Mouse (Mus musculus) hindbrain, postnatal 0 days (tissue): ENCODE results near the gene Fgfr2. TPM values are rescaled to one million over a fixed set of nuclear protein-coding genes. Genes with fewer than 3 reads are reported as not detected.

ENCODE experiments used
- ATAC-seq: fragments of 200-750 bp; cut with Nextera tagmentation; 2 replicates; pipeline ENCODE4 v1.8.0; 2017; ENCODE audit warnings: mild to moderate bottlenecking, moderate TSS enrichment, moderate library complexity
- DNase-seq: peaks from one replicate; pipeline ENCODE4 v3.0.0-alpha.2; 2015; ENCODE audit warnings: low spot score
- H3K27ac ChIP-seq: fragments of 300-500 bp; sonication (generic); 2 replicates; pipeline ENCODE4 v1.5.1; 2014; ENCODE audit warnings: mild to moderate bottlenecking
- H3K27me3 ChIP-seq: fragments of 300-500 bp; sonication (generic); 2 replicates; pipeline ENCODE4 v1.6.1; 2014; ENCODE audit warnings: low read length, mixed read lengths; ENCODE audit not compliant: insufficient read depth
- H3K36me3 ChIP-seq: fragments of 300-500 bp; sonication (generic); 2 replicates; pipeline ENCODE4 v1.6.1; 2014; ENCODE audit warnings: low read length, mixed read lengths; ENCODE audit not compliant: insufficient read depth
- H3K4me1 ChIP-seq: fragments of 300-500 bp; sonication (generic); 2 replicates; pipeline ENCODE4 v1.6.1; 2014; ENCODE audit warnings: antibody characterized with exemption, low read length, mixed read lengths; ENCODE audit not compliant: insufficient read depth
- H3K4me2 ChIP-seq: fragments of 300-500 bp; sonication (generic); 2 replicates; pipeline ENCODE4 v1.6.1; 2014; ENCODE audit warnings: low read depth, mild to moderate bottlenecking, low read length, moderate library complexity, mixed read lengths
- H3K4me3 ChIP-seq: fragments of 300-500 bp; sonication (generic); 2 replicates; pipeline ENCODE4 v1.5.1; 2014; ENCODE audit warnings: low read length
- H3K9ac ChIP-seq: fragments of 300-500 bp; sonication (generic); replicated peaks from 2 replicates; pipeline ENCODE4 v1.6.1; 2014; ENCODE audit warnings: mild to moderate bottlenecking, low read length, moderate library complexity, mixed read lengths
- H3K9me3 ChIP-seq: fragments of 300-500 bp; sonication (generic); 2 replicates; pipeline ENCODE4 v1.6.1; 2016; ENCODE audit warnings: low read length, mixed read lengths
- CTCF ChIP-seq: IDR thresholded peaks from 2 replicates; pipeline ENCODE4 v1.5.1; 2016; ENCODE audit warnings: antibody characterized with exemption, control low read depth, low read depth
- WGBS: fragments of 180-500 bp; shearing (Covaris S2); extraction: QIAGEN DNeasy Blood & Tissue Kit; methylation state at CpG from one replicate; pipeline ENCODE4 v1.1.7; 2014; 5-methylcytosine and 5-hydroxymethylcytosine counted together
- polyA plus RNA-seq: library from polyadenylated mRNA; unstranded; fragments of >200 nt; fragmentation: Nextera tagmentation; extraction: Ambion mirVana; gene quantifications from 2 replicates; pipeline ENCODE4 v1.2.1, GENCODE M21; 2015
- total RNA-seq: library from RNA; depleted of rRNA; stranded (reverse); fragments of >200 nt; gene quantifications from 2 replicates; pipeline ENCODE4 v1.2.3, GENCODE M21; 2014

Gene Fgfr2
- total and polyA plus RNA-seq, 2 experiments from 2014 or later: 17.3 to 49.0 TPM

DNA sequence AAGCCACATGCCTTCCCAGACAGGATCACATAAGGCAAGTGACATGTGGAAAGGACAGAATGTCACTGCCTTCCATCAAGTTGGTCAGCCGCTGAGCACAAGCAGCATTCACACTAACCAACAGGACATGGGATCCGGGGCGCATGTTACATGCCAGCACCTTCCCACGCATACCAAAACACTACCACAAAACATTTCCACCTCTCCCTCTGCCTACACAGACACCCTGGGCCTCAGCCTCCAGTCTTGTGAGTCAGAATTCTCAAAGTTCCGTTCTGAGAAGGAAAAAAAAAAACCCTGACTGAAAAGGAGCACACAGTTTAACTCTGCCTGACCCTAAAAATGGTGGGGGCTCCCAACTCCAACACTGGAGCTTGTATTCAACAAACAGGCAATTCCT, 2955.9 kb downstream of the Fgfr2 start:
- 85% methylated on average over 5 of the region's 5 CpGs for WGBS
- no peak for ATAC-seq
- no peak overlapping the region for H3K27ac ChIP-seq
- H3K4me2 ChIP-seq: no peak overlapping the region
- no peaks in the 10 kb centered on the region for H3K27me3 ChIP-seq
- H3K9me3 ChIP-seq: no peaks in the 10 kb centered on the region
- H3K4me3 ChIP-seq: no peak overlapping the region
- TF ChIP-seq CTCF: no peak
- H3K4me1 ChIP-seq: no peaks in the 10 kb centered on the region
- H3K36me3 ChIP-seq: peaks cover 7% of the 10 kb centered on the region; the same call in 1 of the 2 replicates
- DNase-seq: no peak
- no peak overlapping the region for H3K9ac ChIP-seq

DNA sequence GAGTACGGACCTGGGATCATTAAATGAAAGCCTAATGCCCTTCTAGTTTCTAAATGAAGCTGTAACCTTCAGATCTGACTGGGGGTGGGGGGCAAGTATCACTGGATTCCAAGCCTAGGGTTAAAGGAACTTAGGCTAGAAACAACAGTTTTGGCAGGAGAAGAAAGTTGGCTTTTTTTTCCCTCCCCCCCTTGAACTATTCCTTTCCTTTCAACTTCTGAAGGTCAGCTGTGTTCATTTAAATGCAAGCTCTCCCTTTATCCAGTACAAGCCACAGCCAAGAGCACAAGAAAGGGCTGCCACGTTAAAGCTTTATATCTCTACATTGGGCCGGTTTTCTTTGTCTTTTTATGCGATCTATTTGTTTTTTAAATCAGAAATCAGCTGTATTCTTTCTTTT, 2957.0 kb downstream of the Fgfr2 start:
- Histone ChIP-seq H3K4me3 (no peak overlapping the region), H3K27me3 (no peaks in the 10 kb centered on the region), H3K4me2 (no peak overlapping the region), H3K9me3 (no peaks in the 10 kb centered on the region), H3K27ac (no peak overlapping the region), H3K4me1 (no peaks in the 10 kb centered on the region), H3K36me3 (peaks cover 6% of the 10 kb centered on the region; the same call in 1 of the 2 replicates), H3K9ac (no peak overlapping the region)
- WGBS: 51% methylated on average over 4 of the region's 4 CpGs
- ATAC-seq (no peak), DNase-seq (peak; percentile 27)
- no peak for TF ChIP-seq CTCF

GRCm38 (mm10) chr7:130165408-130165807, 2957.7 kb downstream of the Fgfr2 start:
- Histone ChIP-seq H3K36me3 (peaks cover 3% of the 10 kb centered on the region; the same call in 1 of the 2 replicates), H3K9me3 (no peaks in the 10 kb centered on the region), H3K27me3 (no peaks in the 10 kb centered on the region), H3K4me1 (no peaks in the 10 kb centered on the region), H3K9ac (no peak overlapping the region), H3K27ac (no peak overlapping the region), H3K4me3 (no peak overlapping the region), H3K4me2 (no peak overlapping the region)
- DNase-seq: no peak
- WGBS: 88% methylated on average over 3 of the region's 3 CpGs
- TF ChIP-seq CTCF: no peak
- ATAC-seq: no peak

GRCm38 (mm10) chr7:130162718-130163117, 2960.4 kb downstream of the Fgfr2 start:
- 69% methylated on average over 6 of the region's 6 CpGs for WGBS
- Histone ChIP-seq H3K4me1 (no peaks in the 10 kb centered on the region), H3K4me2 (no peak overlapping the region), H3K36me3 (no peaks in the 10 kb centered on the region), H3K9me3 (no peaks in the 10 kb centered on the region), H3K27ac (no peak overlapping the region), H3K27me3 (no peaks in the 10 kb centered on the region), H3K9ac (no peak overlapping the region), H3K4me3 (no peak overlapping the region)
- TF ChIP-seq CTCF: no peak
- ATAC-seq (no peak), DNase-seq (no peak)

- Histone ChIP-seq H3K4me1 (no peaks in the 10 kb centered on the region), H3K9me3 (no peaks in the 10 kb centered on the region), H3K4me2 (no peak overlapping the region), H3K4me3 (no peak overlapping the region), H3K27ac (no peak overlapping the region), H3K9ac (no peak overlapping the region), H3K36me3 (no peaks in the 10 kb centered on the region), H3K27me3 (no peaks in the 10 kb centered on the region)
- TF ChIP-seq CTCF: no peak
- ATAC-seq (no peak), DNase-seq (no peak)
- 76% methylated on average over 5 of the region's 5 CpGs for WGBS
Observed at GRCm38 (mm10) chr7:130161581-130161980, 2961.6 kb downstream of the Fgfr2 start.

DNA sequence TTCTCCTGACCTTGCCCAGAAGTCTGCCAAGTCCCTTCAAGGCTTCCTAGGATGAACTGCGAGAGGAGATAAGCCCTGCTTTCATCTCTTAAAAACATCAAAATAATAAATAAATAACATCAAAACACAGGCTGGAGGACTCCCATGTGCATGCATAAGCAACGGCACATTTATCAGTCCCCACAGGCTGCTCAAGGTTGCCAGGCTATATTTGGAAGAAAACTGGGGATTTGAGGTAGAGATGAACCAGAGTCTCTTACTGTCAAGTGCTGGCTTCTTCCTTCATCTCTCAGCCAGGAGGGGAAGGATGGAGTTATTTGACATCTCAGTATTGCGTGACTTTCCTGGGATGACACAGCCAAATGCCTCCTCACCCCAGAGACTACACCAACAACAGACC, 2964.3 kb downstream of the Fgfr2 start:
- Histone ChIP-seq H3K4me3 (no peak overlapping the region), H3K27ac (no peak overlapping the region), H3K27me3 (no peaks in the 10 kb centered on the region), H3K4me1 (no peaks in the 10 kb centered on the region), H3K9ac (no peak overlapping the region), H3K4me2 (no peak overlapping the region), H3K9me3 (no peaks in the 10 kb centered on the region), H3K36me3 (no peaks in the 10 kb centered on the region)
- WGBS: 79% methylated on average over 3 of the region's 3 CpGs
- no peak for TF ChIP-seq CTCF
- DNase-seq (no peak), ATAC-seq (no peak)

DNA sequence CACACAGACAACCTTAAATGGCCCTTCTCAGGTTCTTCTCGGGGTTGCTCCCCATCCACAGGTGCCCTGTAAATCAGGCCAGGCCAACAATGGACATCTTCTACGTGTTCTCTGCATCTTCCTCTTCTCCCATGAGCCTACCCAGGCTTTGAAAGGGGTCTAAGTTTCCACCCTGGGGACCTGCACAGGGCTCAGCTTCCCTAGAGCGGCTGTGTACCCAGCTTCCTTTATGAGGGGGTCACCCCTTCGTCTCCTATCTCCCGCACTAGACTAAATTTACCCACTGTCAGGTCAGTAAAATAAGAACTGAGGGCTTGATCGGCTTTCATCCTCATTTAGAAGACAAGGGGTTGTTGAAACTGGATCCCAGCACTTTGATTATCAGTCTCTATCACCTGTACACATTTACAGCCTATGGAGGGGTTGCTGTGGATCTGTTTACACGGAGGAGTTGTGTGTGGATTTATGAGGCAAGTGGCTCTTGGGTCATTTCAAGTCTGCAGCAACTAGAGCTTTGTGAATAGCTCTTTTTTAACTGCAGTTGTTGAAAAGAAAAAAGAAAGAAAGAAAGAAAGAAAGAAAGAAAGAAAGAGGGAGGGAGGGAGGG, 2969.7 kb downstream of the Fgfr2 start:
- DNase-seq: no peak
- Histone ChIP-seq H3K9me3 (no peaks in the 10 kb centered on the region), H3K4me2 (no peak overlapping the region), H3K9ac (no peak overlapping the region), H3K4me1 (no peaks in the 10 kb centered on the region), H3K36me3 (no peaks in the 10 kb centered on the region), H3K27me3 (no peaks in the 10 kb centered on the region), H3K27ac (no peak overlapping the region), H3K4me3 (no peak overlapping the region)
- no peak for ATAC-seq
- WGBS: 84% methylated on average over 7 of the region's 7 CpGs
- TF ChIP-seq CTCF: no peak
